Mouse (Mus musculus): Measurements from ENCODE around the gene Mob3a.

DNA sequence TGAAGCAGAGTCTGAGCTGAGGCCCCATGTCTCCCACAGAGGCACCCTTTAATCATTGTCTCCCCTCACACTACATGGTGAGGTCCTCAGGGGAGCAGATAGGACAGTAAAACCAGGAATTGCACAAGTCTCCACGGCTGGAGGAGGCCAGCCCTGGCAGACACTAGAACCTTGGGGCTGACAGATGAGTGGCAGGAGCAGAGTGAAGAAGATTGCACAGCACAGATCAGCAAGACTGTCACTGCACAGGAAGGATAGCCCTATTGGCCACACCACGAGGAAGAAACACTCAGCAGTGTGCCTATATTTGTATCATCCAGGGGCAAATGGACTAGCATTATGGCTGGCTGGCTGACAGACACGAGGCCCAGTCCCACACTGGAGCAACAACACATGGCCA lies 9.1 kb upstream of the Mob3a start:
- TF ChIP-seq CTCF (conservative IDR thresholded peaks at IDR 0.05; ENCODE audit: insufficient read depth, insufficient read length, low read depth, low read length) (no peak), POLR2A (IDR thresholded peaks at IDR 0.05; ENCODE audit: low read depth, low read length) (no peak)
